Mouse (Mus musculus) Muller cell, postnatal 12 days (primary cell): ENCODE measurements around the gene Zfp507.

Experiments
- DNase-seq: peaks from one replicate; pipeline ENCODE4 v3.0.0-alpha.2; 2015; ENCODE audit errors: inconsistent ontology term

Zfp507 gene

GRCm38 (mm10) chr7:35733313-35734050, 69.3 kb downstream of the Zfp507 start:
- DNase-seq: peak; percentile 49

- DNase-seq: no peak
Measured at GRCm38 (mm10) chr7:35732585-35733059, 70.2 kb downstream of the Zfp507 start.

GRCm38 (mm10) chr7:35729621-35730031, 73.2 kb downstream of the Zfp507 start:
- DNase-seq: peak; percentile 61

- no peak for DNase-seq
Measured at GRCm38 (mm10) chr7:35728376-35728775, 74.4 kb downstream of the Zfp507 start.

- DNase-seq: no peak
Measured at GRCm38 (mm10) chr7:35723035-35723434, 79.8 kb downstream of the Zfp507 start.
